Mouse (Mus musculus) WW6 (cell line): ENCODE data around the gene Gm10840.
A peak's percentile ranks its signal among the peaks of the same experiment; 100 is the strongest.

ENCODE experiments used
- DNase-seq: peaks from one replicate; pipeline ENCODE4 v3.0.0-alpha.2; 2013; ENCODE audit warnings: low read depth, low spot score

Gene Gm10840

GRCm38 (mm10) chr11:106159921-106160840 is 469 bp upstream of the Gm10840 start:
- DNase-seq, result peak; percentile 38

- DNase-seq, result no peak
These were observed 1.6 kb downstream of the Gm10840 start for GRCm38 (mm10) chr11:106162237-106162636.

DNA sequence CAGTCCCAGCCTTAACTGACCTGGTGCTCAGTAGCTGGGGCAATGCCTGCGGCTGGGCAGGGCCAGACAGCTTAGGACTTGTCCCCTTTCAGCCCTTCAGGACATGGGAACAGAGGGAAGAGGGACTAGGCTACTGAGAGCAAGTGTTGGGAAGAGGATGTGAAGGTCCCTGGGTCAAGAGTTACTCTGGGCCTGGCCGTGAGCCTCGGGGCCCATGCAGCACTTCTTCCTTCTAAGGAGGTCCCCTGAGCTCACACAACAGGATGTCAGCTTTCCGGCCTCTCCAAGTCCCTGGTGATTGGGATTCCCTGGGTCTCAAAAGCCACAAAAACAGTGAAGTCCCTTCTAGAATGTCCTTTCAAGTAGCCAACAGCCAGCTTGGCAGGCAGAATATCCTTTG is 2.9 kb downstream of the Gm10840 start:
- DNase-seq, result no peak

DNA sequence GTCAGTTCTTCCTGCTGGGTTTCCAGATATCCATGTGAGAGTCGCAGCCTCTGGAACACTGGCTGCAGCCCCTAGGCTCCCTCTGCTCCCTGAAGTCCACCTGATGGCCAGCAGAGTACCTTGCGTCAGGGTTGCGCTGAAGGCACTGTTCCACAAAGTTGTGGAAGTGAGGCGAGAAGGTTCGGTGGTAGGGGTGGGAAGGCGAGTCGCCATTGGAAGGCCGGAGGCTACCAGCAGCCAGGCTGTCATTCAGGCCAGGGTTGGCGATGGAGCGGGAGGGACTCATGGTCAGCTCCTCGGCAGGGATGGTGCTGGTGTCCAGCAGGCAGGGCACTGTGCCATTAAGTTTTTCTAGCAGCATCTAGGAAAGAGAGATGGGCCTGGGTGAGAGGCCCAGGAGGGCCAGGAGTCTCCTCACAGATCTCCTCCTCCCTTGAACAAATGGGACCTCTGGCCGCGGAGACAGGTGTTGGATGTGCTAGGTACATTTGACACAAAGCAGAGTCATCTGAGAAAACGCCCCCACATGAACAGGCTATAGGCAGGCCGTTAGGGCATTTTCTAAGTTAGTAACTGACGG is 4.0 kb downstream of the Gm10840 start:
- no peak for DNase-seq

DNA sequence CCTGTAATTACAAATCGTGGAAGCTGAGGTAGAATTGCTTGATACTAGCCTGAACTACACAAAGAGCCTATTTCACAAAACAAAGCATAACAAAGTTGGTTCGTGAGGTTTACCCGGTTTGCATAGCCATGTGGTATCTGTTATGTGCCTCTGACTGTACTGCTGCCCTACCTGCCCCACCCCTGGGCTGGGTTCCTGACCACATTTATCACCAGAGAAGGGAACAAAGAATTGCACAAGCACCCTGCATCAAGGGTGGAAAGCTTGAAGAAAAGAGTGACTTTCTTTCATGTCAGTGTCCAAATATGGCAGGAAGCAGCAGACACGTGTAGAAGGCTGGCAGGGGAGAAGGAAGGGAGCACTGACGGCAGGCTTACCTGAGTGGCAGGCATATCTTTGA is 6.8 kb downstream of the Gm10840 start:
- DNase-seq, result no peak

DNA sequence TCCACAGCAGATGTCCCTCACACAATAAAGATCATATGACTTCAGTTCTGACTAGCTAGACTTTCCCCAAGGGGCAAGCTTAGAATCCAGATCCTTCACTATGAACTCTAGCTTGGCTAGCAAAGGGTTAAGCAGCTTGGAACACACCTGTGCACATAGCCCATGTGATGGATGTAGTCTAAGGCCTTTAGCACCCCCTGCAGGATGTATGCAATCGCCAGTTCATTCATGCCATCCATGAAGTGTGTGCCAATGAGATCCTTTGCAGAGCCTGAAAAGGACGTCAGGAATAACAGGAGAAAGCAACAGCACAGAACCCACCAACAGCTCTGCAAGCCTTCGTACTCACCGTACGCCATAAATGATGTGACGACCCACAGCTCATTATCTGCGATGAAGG is 10.2 kb downstream of the Gm10840 start:
- no peak for DNase-seq

DNA sequence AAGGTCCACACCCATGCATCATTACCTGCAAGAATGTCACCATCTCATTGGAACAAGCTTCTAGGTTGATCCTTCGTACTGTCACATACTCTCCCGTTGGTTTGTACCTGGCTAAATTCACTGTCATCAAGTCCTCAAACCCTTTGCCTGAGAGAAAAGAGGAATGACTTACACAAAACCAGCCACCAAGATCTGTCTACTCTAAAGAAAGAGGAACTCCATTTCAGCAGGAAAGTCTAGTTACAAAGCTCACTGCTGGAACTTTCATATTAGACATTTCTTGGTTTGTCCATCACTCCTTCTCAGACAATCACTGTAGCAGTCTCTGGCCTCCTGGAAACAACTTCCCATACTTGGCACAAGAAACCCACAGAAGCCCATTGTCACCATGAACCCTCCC is 12.6 kb downstream of the Gm10840 start:
- no peak for DNase-seq

- no peak for DNase-seq
These were observed 13.7 kb downstream of the Gm10840 start for GRCm38 (mm10) chr11:106174372-106174771.

DNA sequence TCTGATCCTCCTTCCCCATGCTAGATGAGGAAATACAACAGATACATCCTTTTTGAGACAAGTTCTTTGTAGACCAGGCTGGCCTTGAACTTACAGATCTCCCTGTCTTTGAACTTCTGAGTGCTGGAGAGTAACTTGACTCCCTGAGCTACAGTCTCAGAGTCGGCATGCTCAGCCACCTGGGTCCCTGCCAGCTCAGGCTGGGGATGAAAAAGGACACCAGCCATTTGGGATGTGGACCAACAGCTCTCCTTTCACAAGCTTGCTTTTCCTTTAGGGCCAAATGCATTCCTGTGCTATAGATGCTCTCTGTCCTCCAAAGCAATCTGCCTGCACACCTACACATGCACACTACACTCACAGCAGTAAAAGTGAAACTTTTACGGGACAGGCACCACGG is 14.4 kb downstream of the Gm10840 start:
- DNase-seq, result no peak

GRCm38 (mm10) chr11:106176372-106176771 is 15.7 kb downstream of the Gm10840 start:
- DNase-seq, result no peak

- no peak for DNase-seq
These were observed 17.6 kb downstream of the Gm10840 start for GRCm38 (mm10) chr11:106178036-106178782.

GRCm38 (mm10) chr11:106179711-106180448 is 19.2 kb downstream of the Gm10840 start:
- DNase-seq, result no peak

GRCm38 (mm10) chr11:106180449-106180801 is 19.8 kb downstream of the Gm10840 start:
- no peak for DNase-seq

- DNase-seq, result peak; percentile 26
These were observed 26.7 kb downstream of the Gm10840 start for GRCm38 (mm10) chr11:106187326-106187725.

DNA sequence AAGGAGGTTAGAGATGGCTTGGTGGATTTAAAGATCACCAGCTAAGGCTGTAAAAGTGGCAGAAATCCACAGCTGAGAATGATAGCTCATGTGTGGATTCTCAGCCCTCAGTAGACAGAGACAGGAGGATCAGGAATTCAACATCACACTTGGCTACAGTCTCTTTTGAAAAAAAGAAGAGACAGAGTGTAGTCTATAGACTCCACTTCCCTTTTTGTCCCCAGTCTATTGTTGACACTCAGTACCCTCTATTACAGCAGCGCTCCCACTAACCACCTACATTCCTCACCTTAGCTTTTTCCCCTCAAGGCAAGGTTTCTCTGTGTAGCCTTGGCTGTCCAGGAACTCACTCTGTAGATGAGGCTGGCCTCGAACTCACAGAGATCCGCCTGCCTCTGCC is 31.1 kb downstream of the Gm10840 start:
- no peak for DNase-seq

DNA sequence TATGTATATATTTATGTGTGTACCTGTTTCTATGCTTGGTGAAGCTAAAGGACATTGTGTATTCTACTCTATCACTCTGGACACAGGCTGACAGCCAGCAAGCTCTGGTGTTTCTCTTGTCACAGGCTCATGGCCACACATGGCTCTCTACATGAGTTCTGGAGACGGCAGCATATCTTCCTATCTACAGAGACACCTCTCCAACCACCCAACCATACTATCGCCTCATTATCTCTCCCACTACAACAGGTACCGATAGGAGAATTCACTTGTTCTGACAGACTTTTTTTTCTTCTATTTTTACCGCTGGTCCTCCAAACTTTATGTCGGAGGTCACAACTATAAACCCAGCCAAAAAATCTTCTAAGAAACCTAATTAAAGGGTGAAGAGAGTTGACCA is 31.6 kb downstream of the Gm10840 start:
- DNase-seq, result no peak

DNA sequence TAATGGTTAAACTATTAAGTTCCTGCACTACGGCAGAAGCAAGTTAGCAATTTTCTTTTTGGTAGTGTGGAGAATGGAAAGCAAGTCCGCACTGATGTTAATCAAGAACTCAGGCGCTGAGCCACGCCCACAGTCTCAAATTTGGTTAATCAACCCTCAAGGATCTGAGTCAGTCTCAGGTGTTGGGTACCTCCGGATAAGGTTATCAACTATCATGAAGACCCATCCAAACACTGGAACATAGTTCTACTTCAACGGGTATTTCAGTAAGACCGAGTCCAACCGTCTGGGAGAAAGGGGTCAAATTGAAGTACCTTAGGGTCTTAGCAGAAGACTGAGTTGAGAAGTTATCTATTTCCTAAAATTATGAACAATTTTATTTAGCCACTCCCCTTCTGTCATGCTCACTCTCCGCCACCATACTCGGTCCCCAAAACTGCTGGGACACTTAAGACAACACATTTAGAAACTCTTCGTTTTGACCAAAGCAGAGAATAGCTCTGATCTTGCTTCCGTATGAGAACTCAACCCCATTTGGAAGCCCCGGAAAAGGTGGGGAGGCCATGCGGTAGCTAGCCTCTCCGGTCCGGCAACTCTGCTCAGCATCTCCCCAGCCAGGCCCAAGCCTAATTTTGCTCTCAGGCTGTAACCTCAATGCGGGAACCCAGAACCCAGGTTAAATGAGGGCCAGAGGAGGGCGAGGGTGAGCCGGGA is 32.2 kb downstream of the Gm10840 start:
- no peak for DNase-seq

DNA sequence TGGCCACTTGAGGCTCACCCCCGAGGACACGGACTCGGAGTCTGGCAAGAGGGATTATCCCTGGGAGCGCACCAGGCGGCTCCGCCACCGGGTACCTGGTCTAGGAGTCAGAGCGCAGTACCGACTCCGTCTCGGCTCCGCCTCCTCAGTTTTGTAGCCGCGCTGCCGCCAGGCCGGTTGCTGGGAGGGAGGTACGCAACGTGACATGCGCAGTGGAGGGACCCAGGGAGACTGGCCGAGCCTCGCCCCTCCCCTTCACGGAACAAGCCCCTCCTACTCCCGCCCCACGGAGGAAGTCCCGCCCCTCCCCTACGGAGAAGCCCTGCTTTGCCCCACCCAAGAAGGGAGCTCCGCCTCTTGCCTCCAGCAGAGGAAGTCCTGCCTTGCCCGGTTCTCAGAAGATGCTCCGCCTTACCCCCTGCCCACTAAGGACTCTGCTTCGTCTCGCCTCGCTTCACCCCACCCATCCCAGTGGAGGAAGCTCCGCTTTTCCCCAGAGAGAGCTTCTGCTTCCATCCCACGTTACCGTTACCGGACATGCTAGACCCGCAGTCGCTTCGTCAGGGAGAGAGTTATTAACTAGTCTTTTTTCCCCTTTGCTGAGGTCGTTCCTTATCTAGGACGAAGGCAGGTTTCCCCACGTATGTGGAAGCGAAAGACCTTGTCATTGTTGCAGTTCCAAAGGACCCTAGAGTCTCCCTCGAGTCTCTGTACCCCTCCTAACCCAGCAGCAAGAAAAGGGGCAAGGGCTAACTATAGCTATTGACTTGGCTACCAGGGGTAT is 32.9 kb downstream of the Gm10840 start:
- DNase-seq, result peak; percentile 99

DNA sequence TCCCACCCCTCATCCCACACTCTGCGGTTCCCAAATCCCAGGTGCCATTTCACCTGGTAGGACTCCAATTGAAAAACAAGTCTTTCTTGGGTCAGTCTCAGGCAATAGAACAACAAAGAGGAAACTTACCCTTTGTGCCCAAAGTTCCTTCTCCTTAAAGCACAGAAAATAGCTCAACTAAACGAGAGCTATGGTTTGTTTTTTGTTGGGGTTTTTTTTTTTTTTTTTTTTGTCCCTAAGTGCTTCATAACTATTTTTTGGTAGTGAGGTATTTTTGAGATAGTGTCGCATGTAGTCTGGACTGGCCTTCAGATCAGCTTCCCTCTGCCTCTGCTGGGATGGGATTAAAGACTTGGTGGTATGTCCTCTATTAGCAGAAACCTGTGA is 33.5 kb downstream of the Gm10840 start:
- no peak for DNase-seq

DNA sequence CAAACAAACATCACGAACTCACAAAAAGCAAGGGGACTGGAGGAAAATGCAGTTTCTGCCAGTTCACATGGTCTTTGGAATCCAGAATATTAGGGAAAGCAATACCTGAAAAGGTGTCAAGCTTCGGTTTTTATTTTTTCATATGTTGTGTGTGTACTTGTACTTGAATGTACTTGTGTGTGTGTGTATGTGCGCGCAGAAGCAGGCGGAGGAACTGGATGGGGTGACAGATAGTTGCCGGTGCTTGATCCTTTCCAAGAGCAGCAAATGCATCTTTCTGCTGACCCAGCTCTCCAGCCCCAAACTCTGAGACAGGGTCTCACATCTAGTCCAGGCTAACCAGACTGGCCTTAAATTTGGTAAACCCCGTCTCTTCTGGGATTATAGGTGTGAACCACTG is 34.2 kb downstream of the Gm10840 start:
- DNase-seq, result no peak
